ENCODE assay signal across 15 mouse cellular contexts in genomic region chr7:100904612-100905011, GRCm38 (mm10).
"Had no signal": no experiment of that assay in that cellular context is flagged by ENCODE, and none has a peak within 500 bp of the region (broad histone marks: within the 10 kb centered on the region; RNA-seq: fewer than 3 reads in every experiment).

No protein-coding gene starts in this region.

- H3K4me2 ChIP-seq: kidney, embryonic 15.5 days; limb, embryonic 15.5 days; liver, embryonic 12.5 days; midbrain, embryonic 11.5 days; midbrain, embryonic 15.5 days; neural tube, embryonic 13.5 days; stomach, embryonic 15.5 days had no signal

- H3K27me3 ChIP-seq: kidney, embryonic 15.5 days; limb, embryonic 15.5 days; midbrain, embryonic 15.5 days; neural tube, embryonic 13.5 days; stomach, embryonic 15.5 days had no signal

- H3K4me3 ChIP-seq: kidney, embryonic 15.5 days; limb, embryonic 15.5 days; liver, embryonic 12.5 days; midbrain, embryonic 15.5 days; neural tube, embryonic 13.5 days; stomach, embryonic 15.5 days had no signal

- H3K9me3 ChIP-seq: kidney, embryonic 15.5 days; limb, embryonic 15.5 days; liver, embryonic 12.5 days; midbrain, embryonic 15.5 days; neural tube, embryonic 13.5 days; stomach, embryonic 15.5 days had no signal

- DNase-seq: kidney, adult 18-20 months; kidney, postnatal 36 days; layer of hippocampus, adult 9-11 months; layer of hippocampus, postnatal 36 days; retina, postnatal 1 day; right cerebral cortex, postnatal 14 days; thymus, adult 2 months; thymus, postnatal 25 days had no signal

- H3K36me3 ChIP-seq: liver, embryonic 12.5 days; midbrain, embryonic 15.5 days; neural tube, embryonic 13.5 days had no signal

- H3K27ac ChIP-seq: kidney, embryonic 15.5 days; limb, embryonic 15.5 days; liver, embryonic 12.5 days; midbrain, embryonic 15.5 days; neural tube, embryonic 13.5 days; stomach, embryonic 15.5 days had no signal

- H3K4me1 ChIP-seq: midbrain, embryonic 15.5 days had no signal

- ATAC-seq: liver, embryonic 12.5 days; midbrain, embryonic 15.5 days had no signal

- H3K9ac ChIP-seq: kidney, embryonic 15.5 days; limb, embryonic 15.5 days; liver, embryonic 12.5 days; midbrain, embryonic 15.5 days; stomach, embryonic 15.5 days had no signal
